Mouse (Mus musculus): ENCODE measurements around the gene Kazn. TPM values are rescaled to one million over a fixed set of nuclear protein-coding genes. Genes with fewer than 3 reads are reported as not detected.

The Kazn gene
- total RNA-seq, 1 experiment, result 14.0 TPM

GRCm38 (mm10) chr4:142065270-142065669 is 173.9 kb downstream of the Kazn start:
- 0 out of 4 replicates have a peak overlapping the region, but pooled peaks of 1 of the 2 experiments have one; percentile 6 for H3K4me3 ChIP-seq (ENCODE audit: insufficient read depth in 1 of 2, low read depth in 1 of 2, low read length in 2 of 2, poor library complexity in 1 of 2, severe bottlenecking in 1 of 2)
- H3K4me1 ChIP-seq (ENCODE audit: control insufficient read depth in 2 of 2, insufficient read depth in 2 of 2, low read length in 2 of 2, poor library complexity in 1 of 2), result peaks cover 51 to 62% of the 10 kb centered on the region in 2 experiments
- H3K9me3 ChIP-seq (ENCODE audit: control insufficient read depth, insufficient read depth, low read depth, low read length), result no peaks in the 10 kb centered on the region
- DNase-seq (ENCODE audit: low read depth, low spot score), result no peak
- H3K27ac ChIP-seq (ENCODE audit: insufficient read depth, low read depth, low read length, poor library complexity, severe bottlenecking), result peak overlapping the region; percentile 73
- H3K9ac ChIP-seq (ENCODE audit: insufficient read depth, low read depth, low read length, poor library complexity, severe bottlenecking), result no peak overlapping the region
- in situ Hi-C loops (cut with MboI; ENCODE audit: low sequenced_read_pairs in 2 of 2, unreplicated experiment in 2 of 2), result no loop called here
- TF ChIP-seq MAFK (IDR thresholded peaks at IDR 0.05; ENCODE audit: insufficient read depth, low read depth, low read length), result 0 out of 2 replicates have a peak, but pooled peaks have one; percentile 26
- no peak for TF ChIP-seq ZC3H11A (IDR thresholded peaks at IDR 0.05; ENCODE audit: borderline replicate concordance, low read depth, low read length)
- 0 out of 2 replicates have a peak, but pooled peaks have one; percentile 27 for TF ChIP-seq CHD2 (IDR thresholded peaks at IDR 0.05; ENCODE audit: low read depth, low read length)
- no peak for TF ChIP-seq HCFC1 (IDR thresholded peaks at IDR 0.05; ENCODE audit: borderline replicate concordance, insufficient read depth, low read length)
- TF ChIP-seq ZNF384 (IDR thresholded peaks at IDR 0.05; ENCODE audit: low read depth, low read length), result no peak
- no peaks in the 10 kb centered on the region for H3K36me3 ChIP-seq (ENCODE audit: control insufficient read depth, insufficient read depth, low read length, poor library complexity, severe bottlenecking)

- Histone ChIP-seq H3K9ac (ENCODE audit: insufficient read depth, low read depth, low read length, poor library complexity, severe bottlenecking) (no peak overlapping the region), H3K4me3 (ENCODE audit: insufficient read depth in 1 of 2, low read depth in 1 of 2, low read length in 2 of 2, poor library complexity in 1 of 2, severe bottlenecking in 1 of 2) (no peak overlapping the region), H3K36me3 (ENCODE audit: control insufficient read depth, insufficient read depth, low read length, poor library complexity, severe bottlenecking) (no peaks in the 10 kb centered on the region), H3K27ac (ENCODE audit: insufficient read depth, low read depth, low read length, poor library complexity, severe bottlenecking) (peak overlapping the region; percentile 73), H3K9me3 (ENCODE audit: control insufficient read depth, insufficient read depth, low read depth, low read length) (no peaks in the 10 kb centered on the region), H3K4me1 (ENCODE audit: control insufficient read depth in 2 of 2, insufficient read depth in 2 of 2, low read length in 2 of 2, poor library complexity in 1 of 2) (peaks cover 48 to 64% of the 10 kb centered on the region in 2 experiments)
- DNase-seq (ENCODE audit: low read depth, low spot score), result no peak
- in situ Hi-C loops (cut with MboI; ENCODE audit: low sequenced_read_pairs in 2 of 2, unreplicated experiment in 2 of 2), result no loop called here
- TF ChIP-seq ZNF384 (IDR thresholded peaks at IDR 0.05; ENCODE audit: low read depth, low read length), result no peak
- no peak for TF ChIP-seq ZC3H11A (IDR thresholded peaks at IDR 0.05; ENCODE audit: borderline replicate concordance, low read depth, low read length)
- TF ChIP-seq MAFK (IDR thresholded peaks at IDR 0.05; ENCODE audit: insufficient read depth, low read depth, low read length), result no peak
- no peak for TF ChIP-seq CHD2 (IDR thresholded peaks at IDR 0.05; ENCODE audit: low read depth, low read length)
- TF ChIP-seq HCFC1 (IDR thresholded peaks at IDR 0.05; ENCODE audit: borderline replicate concordance, insufficient read depth, low read length), result no peak
These were observed 174.5 kb downstream of the Kazn start for GRCm38 (mm10) chr4:142064582-142065228.

DNA sequence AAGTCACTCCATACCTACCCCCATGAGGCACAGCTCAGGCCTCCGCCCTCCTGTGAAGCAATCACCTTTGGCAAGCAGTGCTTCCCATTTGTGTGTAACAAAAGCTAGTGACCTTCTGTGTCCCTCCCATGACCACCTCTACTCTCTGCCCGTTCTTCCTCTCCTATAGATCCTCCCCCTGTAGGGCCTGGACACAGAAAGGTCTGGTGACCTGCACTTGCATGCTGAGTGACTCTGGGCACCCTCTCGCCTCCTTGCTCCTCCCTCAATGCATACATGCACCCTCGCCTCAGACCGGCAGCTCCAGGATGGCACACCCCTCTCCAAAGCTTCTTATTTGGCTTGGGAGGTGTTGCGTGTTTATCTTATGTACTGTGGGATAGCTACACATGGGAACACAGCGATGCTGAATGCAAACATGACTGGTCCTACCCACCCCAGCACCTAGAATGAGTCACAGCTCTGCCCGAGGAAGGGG is 176.1 kb downstream of the Kazn start:
- Histone ChIP-seq H3K9me3 (ENCODE audit: control insufficient read depth, insufficient read depth, low read depth, low read length) (no peaks in the 10 kb centered on the region), H3K4me3 (ENCODE audit: insufficient read depth in 1 of 2, low read depth in 1 of 2, low read length in 2 of 2, poor library complexity in 1 of 2, severe bottlenecking in 1 of 2) (no peak overlapping the region), H3K9ac (ENCODE audit: insufficient read depth, low read depth, low read length, poor library complexity, severe bottlenecking) (no peak overlapping the region), H3K36me3 (ENCODE audit: control insufficient read depth, insufficient read depth, low read length, poor library complexity, severe bottlenecking) (no peaks in the 10 kb centered on the region), H3K4me1 (ENCODE audit: control insufficient read depth in 2 of 2, insufficient read depth in 2 of 2, low read length in 2 of 2, poor library complexity in 1 of 2) (peaks cover 41 to 61% of the 10 kb centered on the region in 2 experiments), H3K27ac (ENCODE audit: insufficient read depth, low read depth, low read length, poor library complexity, severe bottlenecking) (no peak overlapping the region)
- in situ Hi-C loops (cut with MboI; ENCODE audit: low sequenced_read_pairs in 2 of 2, unreplicated experiment in 2 of 2), result no loop called here
- no peak for DNase-seq (ENCODE audit: low read depth, low spot score)
- TF ChIP-seq ZC3H11A (IDR thresholded peaks at IDR 0.05; ENCODE audit: borderline replicate concordance, low read depth, low read length), result no peak
- no peak for TF ChIP-seq HCFC1 (IDR thresholded peaks at IDR 0.05; ENCODE audit: borderline replicate concordance, insufficient read depth, low read length)
- TF ChIP-seq ZNF384 (IDR thresholded peaks at IDR 0.05; ENCODE audit: low read depth, low read length), result no peak
- TF ChIP-seq CHD2 (IDR thresholded peaks at IDR 0.05; ENCODE audit: low read depth, low read length), result no peak
- no peak for TF ChIP-seq MAFK (IDR thresholded peaks at IDR 0.05; ENCODE audit: insufficient read depth, low read depth, low read length)

- no peaks in the 10 kb centered on the region for H3K36me3 ChIP-seq (ENCODE audit: control insufficient read depth, insufficient read depth, low read length, poor library complexity, severe bottlenecking)
- no peak overlapping the region for H3K4me3 ChIP-seq (ENCODE audit: insufficient read depth in 1 of 2, low read depth in 1 of 2, low read length in 2 of 2, poor library complexity in 1 of 2, severe bottlenecking in 1 of 2)
- in situ Hi-C loops (cut with MboI; ENCODE audit: low sequenced_read_pairs in 2 of 2, unreplicated experiment in 2 of 2), result no loop called here
- H3K27ac ChIP-seq (ENCODE audit: insufficient read depth, low read depth, low read length, poor library complexity, severe bottlenecking), result peak overlapping the region; percentile 46; the same call in 1 of the 2 replicates
- DNase-seq (ENCODE audit: low read depth, low spot score), result no peak
- no peak for TF ChIP-seq CHD2 (IDR thresholded peaks at IDR 0.05; ENCODE audit: low read depth, low read length)
- no peak for TF ChIP-seq HCFC1 (IDR thresholded peaks at IDR 0.05; ENCODE audit: borderline replicate concordance, insufficient read depth, low read length)
- no peak for TF ChIP-seq ZC3H11A (IDR thresholded peaks at IDR 0.05; ENCODE audit: borderline replicate concordance, low read depth, low read length)
- no peak for TF ChIP-seq MAFK (IDR thresholded peaks at IDR 0.05; ENCODE audit: insufficient read depth, low read depth, low read length)
- no peak for TF ChIP-seq ZNF384 (IDR thresholded peaks at IDR 0.05; ENCODE audit: low read depth, low read length)
- H3K4me1 ChIP-seq (ENCODE audit: control insufficient read depth in 2 of 2, insufficient read depth in 2 of 2, low read length in 2 of 2, poor library complexity in 1 of 2), result peaks cover 29 to 51% of the 10 kb centered on the region in 2 experiments
- H3K9ac ChIP-seq (ENCODE audit: insufficient read depth, low read depth, low read length, poor library complexity, severe bottlenecking), result no peak overlapping the region
- no peaks in the 10 kb centered on the region for H3K9me3 ChIP-seq (ENCODE audit: control insufficient read depth, insufficient read depth, low read depth, low read length)
These were observed 177.5 kb downstream of the Kazn start for GRCm38 (mm10) chr4:142061485-142062240.

All from ES-E14 (cell line).